Mouse (Mus musculus) Patski (cell line): ENCODE measurements at regions not wholly inside any gene's neighbourhood (a gene's known extent, or its start where the extent isn't known, plus 50 kb on each side); places are given as distances from the start of the nearest gene placed in this dataset.

ENCODE experiments used
- ATAC-seq: fragments of 100-300 bp; one replicate; pipeline ENCODE4 v1.8.0; 2021
- CTCF ChIA-PET: fragments of 350-600 bp; sonication (Branson Sonifier 250); formaldehyde crosslinking; loops from one replicate; lab custom pipeline; 2022; ENCODE audit warnings: inconsistent platforms; lab: Charles Lee
- POLR2A ChIA-PET: fragments of 350-600 bp; sonication (Branson Sonifier 250); formaldehyde crosslinking; loops from one replicate; lab custom pipeline; 2022; ENCODE audit warnings: antibody characterized with exemption, inconsistent platforms; lab: Charles Lee
- DNase-seq: peaks from one replicate; pipeline ENCODE4 v3.0.0-alpha.2; 2011; ENCODE audit warnings: low read depth, low spot score
- H3K27me3 ChIP-seq: fragments of 371-371 bp; one replicate; pipeline ENCODE4 v1.5.1; 2021
- CTCF ChIP-seq: fragments of 100-300 bp; IDR thresholded peaks from one replicate; pipeline ENCODE4 v1.5.1; 2021
- in situ Hi-C: fragments of 300-500 bp; cut with MboI; formaldehyde crosslinking; loops from 3 replicates; pipeline ENCODE4 v1.11.1; 2018; ENCODE audit warnings: low pct_unique_long_range_greater_than_20kb, mixed read lengths

GRCm38 (mm10) chr12:35248476-35248875, 201.5 kb downstream of the Snx13 start:
- in situ Hi-C loops = no loop called here
- ATAC-seq = no peak
- TF ChIP-seq CTCF = no peak
- ChIA-PET POLR2A (no interaction called here), CTCF (no interaction called here)
- DNase-seq = no peak
- no peaks in the 10 kb centered on the region for H3K27me3 ChIP-seq

- CTCF ChIA-PET = interaction anchor here (1.2 to 2.0 kb wide), 6 partner anchors 13 to 53 kb away, joined by 3 to 8 read pairs (median 4); no protein-coding TSS in a partner anchor
- no peaks in the 10 kb centered on the region for H3K27me3 ChIP-seq
- POLR2A ChIA-PET = no interaction called here
- in situ Hi-C loops = no loop called here
- no peak for TF ChIP-seq CTCF
- ATAC-seq = peak; percentile 83
- peak; percentile 85 for DNase-seq
Observed at GRCm38 (mm10) chr12:35246226-35247014, 199.4 kb downstream of the Snx13 start.

GRCm38 (mm10) chr12:35232322-35232673, 185.3 kb downstream of the Snx13 start:
- DNase-seq = no peak
- H3K27me3 ChIP-seq = no peaks in the 10 kb centered on the region
- TF ChIP-seq CTCF = no peak
- ChIA-PET POLR2A (no interaction called here), CTCF (no interaction called here)
- ATAC-seq = no peak
- in situ Hi-C loops = no loop called here

GRCm38 (mm10) chr12:35231414-35232321, 184.7 kb downstream of the Snx13 start:
- no peak for ATAC-seq
- TF ChIP-seq CTCF = no peak
- no peak for DNase-seq
- ChIA-PET POLR2A (no interaction called here), CTCF (no interaction called here)
- in situ Hi-C loops = no loop called here
- H3K27me3 ChIP-seq = no peaks in the 10 kb centered on the region

DNA sequence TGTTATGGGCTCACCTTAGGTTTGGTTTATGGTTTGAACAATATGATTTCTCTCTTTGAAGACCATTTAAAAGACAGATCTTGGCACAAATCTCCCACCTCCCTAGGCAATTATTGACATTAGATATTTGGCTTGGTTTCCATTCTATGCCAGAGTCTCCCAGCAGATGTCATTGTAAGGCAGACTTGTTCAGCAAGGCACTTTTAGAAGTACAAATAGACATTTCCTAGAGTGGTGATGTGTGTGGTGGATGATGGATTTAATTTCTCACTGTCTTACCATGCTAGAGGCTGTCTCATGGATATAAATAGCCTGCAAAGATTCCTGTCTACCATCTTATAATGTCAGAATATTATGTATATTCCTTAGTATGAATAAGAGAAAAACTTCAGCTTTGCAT, 173.4 kb downstream of the Snx13 start:
- no peaks in the 10 kb centered on the region for H3K27me3 ChIP-seq
- in situ Hi-C loops = loop anchor here (10.0 kb wide), 1 partner anchor 454 kb away; no protein-coding TSS in a partner anchor
- ChIA-PET CTCF (interaction anchor here (1.8 kb wide), 1 partner anchor 26 kb away, joined by 4 read pairs; no protein-coding TSS in a partner anchor), POLR2A (no interaction called here)
- TF ChIP-seq CTCF = peak; percentile 60
- DNase-seq (no peak), ATAC-seq (no peak)

DNA sequence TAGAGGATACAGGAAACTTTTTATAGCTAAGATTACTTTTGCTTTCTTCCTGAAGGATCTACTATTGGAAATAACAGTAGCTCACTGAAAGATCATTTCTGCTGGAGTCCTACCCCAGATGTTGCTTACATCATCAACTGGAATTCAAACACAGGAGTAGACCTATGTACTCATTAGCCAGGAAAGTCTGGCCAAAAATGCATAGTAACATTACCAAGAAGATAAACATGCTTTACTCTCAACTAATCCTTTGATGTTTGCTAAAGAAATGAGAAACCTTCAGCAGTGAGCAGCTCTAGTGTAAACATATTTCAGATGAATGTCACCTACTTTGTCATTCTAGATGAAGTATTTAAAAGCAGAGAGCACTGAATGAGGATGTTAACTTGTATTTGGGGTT, 173.0 kb downstream of the Snx13 start:
- ChIA-PET CTCF (interaction anchor here (0.8 to 1.8 kb wide), 3 partner anchors 27 to 611 kb away, joined by 3 to 4 read pairs (median 4); no protein-coding TSS in a partner anchor), POLR2A (no interaction called here)
- no peak for TF ChIP-seq CTCF
- no peak for DNase-seq
- ATAC-seq = no peak
- H3K27me3 ChIP-seq = no peaks in the 10 kb centered on the region
- in situ Hi-C loops = loop anchor here (10.0 kb wide), 1 partner anchor 455 kb away; no protein-coding TSS in a partner anchor

DNA sequence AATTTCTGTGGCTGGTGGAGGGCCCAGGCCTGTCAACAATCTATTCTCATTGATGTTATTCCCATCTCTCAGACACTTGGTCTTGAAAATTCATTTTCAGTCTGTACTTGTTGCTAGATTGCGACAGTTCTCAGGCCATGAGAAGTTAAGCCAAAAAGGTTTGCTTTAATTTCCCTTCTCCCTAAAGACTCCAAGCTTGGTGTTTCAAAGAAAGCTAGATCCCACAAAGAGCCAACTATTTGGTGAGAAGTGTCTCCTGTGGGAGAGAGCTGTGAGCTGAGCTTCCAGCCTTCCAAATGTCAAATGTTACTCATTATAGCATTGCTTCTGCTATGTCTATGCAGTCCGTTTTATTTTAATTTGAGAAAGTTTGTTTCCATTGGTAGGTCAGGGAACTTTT, 169.7 kb downstream of the Snx13 start:
- in situ Hi-C loops = loop anchor here (10.0 kb wide), 2 partner anchors 308 to 618 kb away; no protein-coding TSS in a partner anchor
- POLR2A ChIA-PET = no interaction called here
- ATAC-seq = no peak
- CTCF ChIA-PET = no interaction called here
- no peaks in the 10 kb centered on the region for H3K27me3 ChIP-seq
- TF ChIP-seq CTCF = no peak
- no peak for DNase-seq

DNA sequence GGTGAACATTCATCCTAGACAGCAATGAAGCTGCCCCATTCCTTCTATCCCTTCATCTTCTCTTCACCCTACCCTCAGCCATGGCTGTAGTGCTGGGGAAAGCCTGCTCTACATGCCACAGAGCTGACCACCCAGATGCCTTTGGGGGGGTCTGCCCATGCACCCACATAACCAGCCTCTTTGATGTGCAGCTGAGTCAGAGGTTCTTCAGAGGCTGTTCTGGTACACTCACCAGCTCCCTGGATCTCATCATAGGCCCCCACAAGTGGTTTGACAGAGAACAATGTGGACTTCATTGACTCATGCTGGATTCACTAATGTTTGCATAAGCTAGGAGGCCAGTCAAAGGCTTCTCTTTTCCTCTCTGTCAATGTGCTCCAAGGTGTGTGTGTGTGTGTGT, 162.4 kb downstream of the Snx13 start:
- CTCF ChIA-PET = interaction anchor here (0.8 kb wide), 1 partner anchor 290 kb away, joined by 3 read pairs; no protein-coding TSS in a partner anchor
- in situ Hi-C loops = no loop called here
- DNase-seq (no peak), ATAC-seq (peak; percentile 78)
- no peaks in the 10 kb centered on the region for H3K27me3 ChIP-seq
- POLR2A ChIA-PET = no interaction called here
- no peak for TF ChIP-seq CTCF

- in situ Hi-C loops = no loop called here
- DNase-seq (no peak), ATAC-seq (no peak)
- no peak for TF ChIP-seq CTCF
- H3K27me3 ChIP-seq = no peaks in the 10 kb centered on the region
- POLR2A ChIA-PET = no interaction called here
- CTCF ChIA-PET = no interaction called here
Observed at GRCm38 (mm10) chr12:35207605-35208004, 160.6 kb downstream of the Snx13 start.

DNA sequence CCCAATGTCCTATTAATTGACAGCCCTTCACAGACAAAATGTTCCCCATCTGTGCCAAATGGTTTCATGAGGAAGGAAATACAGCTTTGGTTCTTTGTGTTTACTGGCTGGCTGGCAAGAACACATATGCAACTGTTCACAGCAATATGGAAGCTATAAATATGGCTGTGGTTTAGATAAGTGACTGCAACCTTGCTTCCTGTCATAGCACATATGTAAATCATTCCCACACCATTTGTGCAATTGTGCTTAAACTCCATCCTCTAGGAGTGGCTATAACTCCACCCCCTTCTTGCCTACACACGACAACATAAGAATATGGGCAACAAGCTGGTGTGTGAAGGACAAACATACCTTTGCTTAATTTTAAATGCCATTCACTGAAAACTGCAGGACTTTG, 156.4 kb downstream of the Snx13 start:
- ATAC-seq (no peak), DNase-seq (no peak)
- POLR2A ChIA-PET = no interaction called here
- in situ Hi-C loops = no loop called here
- TF ChIP-seq CTCF = no peak
- H3K27me3 ChIP-seq = no peaks in the 10 kb centered on the region
- CTCF ChIA-PET = no interaction called here
